Mouse (Mus musculus) regulatory T cell (primary cell): ENCODE data around the gene Tesk2.

Source experiments
- in situ Hi-C: fragments of 300-600 bp; cut with MboI, MseI; formaldehyde crosslinking; loops from one replicate; pipeline ENCODE4 v1.15.1; 2025; ENCODE audit warnings: high pct_unique_total_duplicates

The Tesk2 gene

GRCm38 (mm10) chr4:116840841-116841240 lies 120.1 kb downstream of the Tesk2 start:
- in situ Hi-C loops: no loop called here

DNA sequence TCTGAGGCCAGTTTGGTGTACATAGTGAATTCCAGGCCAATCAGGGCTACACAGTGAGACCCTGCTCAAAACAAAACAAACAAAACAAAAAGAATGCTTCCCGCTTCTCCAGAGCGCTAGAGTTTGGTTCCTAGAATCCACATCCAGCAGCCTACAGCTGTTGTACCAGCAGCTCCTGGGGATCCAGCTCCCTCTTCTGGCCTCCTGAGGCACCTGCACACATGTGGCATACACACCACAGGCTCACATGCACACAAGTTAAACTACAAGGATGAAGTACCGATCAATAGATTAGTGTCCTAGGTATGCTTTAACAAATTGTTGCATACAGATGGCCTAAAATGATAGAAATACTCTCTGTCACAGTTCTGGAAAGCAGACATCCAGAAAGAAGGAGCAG lies 123.6 kb downstream of the Tesk2 start:
- in situ Hi-C loops: no loop called here

DNA sequence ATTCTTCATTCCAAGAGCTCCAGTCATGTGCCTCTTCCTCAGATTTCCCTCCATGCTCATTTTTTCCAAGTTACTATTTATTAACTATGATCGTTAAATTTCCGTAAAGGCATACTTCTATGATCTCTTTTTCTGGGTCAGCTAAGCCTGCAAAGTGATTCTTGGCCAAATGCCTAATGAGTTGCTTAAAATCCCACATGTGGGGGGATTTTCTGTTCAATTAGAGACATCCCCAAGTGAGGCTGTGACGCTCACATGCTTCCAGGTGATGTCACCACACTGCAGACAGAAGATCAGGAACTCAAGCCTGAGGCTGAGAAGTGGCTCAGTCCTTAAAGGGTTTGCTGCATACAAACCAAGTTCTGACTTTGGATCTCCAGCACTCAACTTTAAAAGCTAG lies 129.2 kb downstream of the Tesk2 start:
- in situ Hi-C loops: no loop called here

DNA sequence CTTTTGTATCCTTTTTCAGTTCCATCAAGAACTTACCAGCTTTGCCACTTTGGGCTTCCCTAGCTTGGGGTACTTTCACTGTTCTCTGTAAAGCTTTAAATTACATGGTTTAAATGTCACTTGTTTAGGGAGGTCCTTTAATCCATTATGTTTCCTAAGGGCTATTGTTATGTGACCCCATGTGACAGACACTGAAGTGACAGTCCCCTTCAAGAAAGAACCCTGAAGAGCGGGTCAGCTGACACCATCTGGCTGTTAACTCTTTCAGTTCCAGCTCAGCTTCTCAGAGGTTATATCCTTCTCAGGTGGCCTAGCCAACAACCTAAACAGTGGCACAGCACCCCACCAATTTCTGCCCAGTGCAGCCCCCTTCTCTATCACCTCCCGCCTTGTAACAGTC lies 133.5 kb downstream of the Tesk2 start:
- in situ Hi-C loops: no loop called here
